In genomic region chr11:95354945-95355660, GRCm38 (mm10) we compare ENCODE assay signal across 1 mouse cellular context.
TF ChIP-seq lines count a peak whose summit lies in the region.

No protein-coding gene starts in this region.

TF ChIP-seq in CH12.LX, 34 proteins besides CTCF, POLR2A, EP300 and RAD21 (continued from another document):
- no peak for TF ChIP-seq MAZ (IDR thresholded peaks at IDR 0.05; ENCODE audit: low read depth, low read length)
- TF ChIP-seq MYC (IDR thresholded peaks at IDR 0.05; ENCODE audit: low read depth, low read length): no peak
- no peak for TF ChIP-seq UBTF (IDR thresholded peaks at IDR 0.05; ENCODE audit: low read depth, low read length)
- no peak for TF ChIP-seq RCOR1 (conservative IDR thresholded peaks at IDR 0.05; ENCODE audit: low read depth, low read length)
- no peak for TF ChIP-seq JUN (IDR thresholded peaks at IDR 0.05; ENCODE audit: insufficient read depth, low read depth, low read length)
- no peak for TF ChIP-seq NRF1 (IDR thresholded peaks at IDR 0.05; ENCODE audit: low read depth, low read length)
- TF ChIP-seq ZMIZ1 (IDR thresholded peaks at IDR 0.05; ENCODE audit: low read depth, low read length): no peak
- no peak for TF ChIP-seq SMC3 (IDR thresholded peaks at IDR 0.05; ENCODE audit: low read depth, low read length)
- no peak for TF ChIP-seq POLR2AphosphoS2 (IDR thresholded peaks at IDR 0.05; ENCODE audit: low read depth, low read length)
- TF ChIP-seq ZKSCAN1 (IDR thresholded peaks at IDR 0.05; ENCODE audit: borderline replicate concordance, low read depth, low read length): no peak
- no peak for TF ChIP-seq MAX (IDR thresholded peaks at IDR 0.05; ENCODE audit: low read length)
- TF ChIP-seq MXI1 (IDR thresholded peaks at IDR 0.05; ENCODE audit: low read depth, low read length): no peak
- TF ChIP-seq GABPA (IDR thresholded peaks at IDR 0.05; ENCODE audit: insufficient replicate concordance, low read depth, low read length): no peak
- TF ChIP-seq PAX5 (IDR thresholded peaks at IDR 0.05; ENCODE audit: low read length): no peak
- peak; percentile 13; the same call in 1 of the 2 replicates for TF ChIP-seq MAFK (IDR thresholded peaks at IDR 0.05; ENCODE audit: insufficient replicate concordance, low read length)
- TF ChIP-seq ZNF384 (IDR thresholded peaks at IDR 0.05; ENCODE audit: low read depth, low read length): no peak
- TF ChIP-seq MEF2A (IDR thresholded peaks at IDR 0.05; ENCODE audit: borderline replicate concordance, low read depth, low read length): 0 out of 2 replicates have a peak, but pooled peaks have one; percentile 53
- peak; percentile 54; the same call in 1 of the 2 replicates for TF ChIP-seq BHLHE40 (IDR thresholded peaks at IDR 0.05; ENCODE audit: low read depth, low read length)
- TF ChIP-seq SIN3A (IDR thresholded peaks at IDR 0.05; ENCODE audit: low read length): no peak
- no peak for TF ChIP-seq KAT2A (IDR thresholded peaks at IDR 0.05; ENCODE audit: insufficient replicate concordance, low read length)
- TF ChIP-seq TBP (conservative IDR thresholded peaks at IDR 0.05; ENCODE audit: low read depth, low read length): no peak
- TF ChIP-seq USF1 (IDR thresholded peaks at IDR 0.05; ENCODE audit: low read depth, low read length): no peak
- TF ChIP-seq ZC3H11A (IDR thresholded peaks at IDR 0.05; ENCODE audit: low read depth, low read length): no peak
- no peak for TF ChIP-seq E2F4 (IDR thresholded peaks at IDR 0.05; ENCODE audit: insufficient replicate concordance, low read depth, low read length)
- TF ChIP-seq TCF12 (IDR thresholded peaks at IDR 0.05; ENCODE audit: low read depth, low read length): 0 out of 2 replicates have a peak, but pooled peaks have one; percentile 25
- TF ChIP-seq USF2 (conservative IDR thresholded peaks at IDR 0.05; ENCODE audit: low read depth, low read length): no peak
- no peak for TF ChIP-seq ELF1 (IDR thresholded peaks at IDR 0.05; ENCODE audit: low read depth, low read length)
- peak; percentile 73 for TF ChIP-seq IRF4 (IDR thresholded peaks at IDR 0.05; ENCODE audit: low read depth, low read length)
- TF ChIP-seq CHD1 (IDR thresholded peaks at IDR 0.05; ENCODE audit: low read depth, low read length): no peak
- TF ChIP-seq HCFC1 (IDR thresholded peaks at IDR 0.05; ENCODE audit: low read depth, low read length): no peak
- TF ChIP-seq JUND (conservative IDR thresholded peaks at IDR 0.05; ENCODE audit: low read depth, low read length): peak; percentile 32; the same call in 1 of the 2 replicates
